Mouse (Mus musculus) right cerebral cortex, adult 18-20 months (tissue): ENCODE results near the gene Rbks.

Experiments used
- DNase-seq: peaks from one replicate; pipeline ENCODE4 v3.0.0; 2022; ENCODE audit warnings: mixed read lengths

The Rbks gene

GRCm38 (mm10) chr5:31576539-31576975 lies 120.9 kb downstream of the Rbks start:
- DNase-seq, result peak; percentile 89
